Mouse (Mus musculus) stomach, embryonic 15.5 days (tissue): ENCODE measurements around the gene Polg. TPM values are rescaled to one million over a fixed set of nuclear protein-coding genes. Genes with fewer than 3 reads are reported as not detected.
A peak's percentile ranks its signal among the peaks of the same experiment; 100 is the strongest.

Experiments
- ATAC-seq: fragments of 200-750 bp; cut with Nextera tagmentation; 2 replicates; pipeline ENCODE4 v1.8.0; 2017; ENCODE audit warnings: low read depth, moderate number of reproducible peaks, moderate TSS enrichment; ENCODE audit not compliant: insufficient read depth, low FRiP score
- H3K27ac ChIP-seq: fragments of 300-500 bp; sonication (generic); 2 replicates; pipeline ENCODE4 v1.5.1; 2015; ENCODE audit warnings: mild to moderate bottlenecking, inconsistent platforms
- H3K27me3 ChIP-seq: fragments of 300-500 bp; sonication (generic); replicated peaks from 2 replicates; pipeline ENCODE4 v1.6.1; 2015; ENCODE audit warnings: inconsistent platforms
- H3K36me3 ChIP-seq: fragments of 300-500 bp; sonication (generic); 2 replicates; pipeline ENCODE4 v1.6.1; 2015; ENCODE audit warnings: inconsistent platforms
- H3K4me1 ChIP-seq: fragments of 300-500 bp; sonication (generic); 2 replicates; pipeline ENCODE4 v1.6.1; 2015; ENCODE audit warnings: inconsistent platforms
- H3K4me2 ChIP-seq: fragments of 300-500 bp; sonication (generic); 2 replicates; pipeline ENCODE4 v1.6.1; 2015; ENCODE audit warnings: mild to moderate bottlenecking, inconsistent platforms
- H3K4me3 ChIP-seq: fragments of 300-500 bp; sonication (generic); replicated peaks from 2 replicates; pipeline ENCODE4 v1.5.1; 2015; ENCODE audit warnings: inconsistent platforms
- H3K9ac ChIP-seq: fragments of 300-500 bp; sonication (generic); 2 replicates; pipeline ENCODE4 v1.6.1; 2015; ENCODE audit warnings: inconsistent platforms
- H3K9me3 ChIP-seq: fragments of 300-500 bp; sonication (generic); 2 replicates; pipeline ENCODE4 v1.6.1; 2016; ENCODE audit warnings: inconsistent platforms
- WGBS: fragments of 180-500 bp; shearing (Covaris S2); methylation state at CpG from one replicate; pipeline ENCODE4 v1.1.7; 2015; 5-methylcytosine and 5-hydroxymethylcytosine counted together
- polyA plus RNA-seq: library from polyadenylated mRNA; unstranded; fragments of >200 nt; fragmentation: Nextera tagmentation; extraction: Ambion mirVana; gene quantifications from 2 replicates; pipeline ENCODE4 v1.2.1, GENCODE M21; 2015

Polg gene
- polyA plus RNA-seq, 1 experiment from 2014 or later, result 32.9 TPM

DNA sequence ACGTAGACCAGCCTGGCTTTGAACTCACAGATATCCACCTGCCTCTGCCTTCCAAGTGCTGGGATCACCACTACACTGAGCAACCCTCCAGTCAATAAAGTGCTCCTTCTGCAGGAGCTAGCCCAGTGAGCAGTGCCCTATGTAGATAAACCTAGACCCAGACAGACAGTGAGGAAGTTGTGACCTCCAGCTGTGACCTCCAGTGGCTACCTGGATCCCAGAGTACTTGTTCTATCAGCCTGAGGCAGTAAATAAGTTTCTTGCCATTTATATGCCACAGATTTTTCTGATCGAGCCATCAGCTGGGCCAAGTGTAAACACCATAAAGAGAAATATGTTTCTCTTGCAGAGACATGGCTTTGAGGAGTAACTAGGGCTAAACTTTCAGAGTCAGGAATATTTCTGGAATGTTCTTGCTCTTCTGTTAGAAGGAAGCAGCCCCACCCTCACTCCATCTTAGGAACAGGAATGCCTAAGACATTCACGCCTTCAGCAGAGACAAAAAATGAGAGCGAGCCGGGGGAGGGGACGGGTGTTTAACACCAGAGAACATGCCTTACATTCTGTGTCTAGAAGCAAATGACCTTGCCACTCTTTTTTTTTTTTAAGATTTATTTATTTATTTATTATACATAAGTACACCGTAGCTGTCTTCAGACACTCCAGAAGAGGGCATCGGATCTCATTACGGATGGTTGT, 7.5 kb upstream of the Polg start:
- Histone ChIP-seq H3K27ac (no peak overlapping the region), H3K4me1 (no peaks in the 10 kb centered on the region), H3K9me3 (no peaks in the 10 kb centered on the region), H3K36me3 (no peaks in the 10 kb centered on the region), H3K4me3 (no peak overlapping the region), H3K27me3 (no peaks in the 10 kb centered on the region), H3K4me2 (no peak overlapping the region), H3K9ac (no peak overlapping the region)
- no peak for ATAC-seq
- 83% methylated on average over 9 of the region's 9 CpGs for WGBS

GRCm38 (mm10) chr7:79472792-79473191, 6.6 kb upstream of the Polg start:
- Histone ChIP-seq H3K4me3 (no peak overlapping the region), H3K36me3 (no peaks in the 10 kb centered on the region), H3K9ac (no peak overlapping the region), H3K4me2 (no peak overlapping the region), H3K27ac (no peak overlapping the region), H3K4me1 (0 out of 2 replicates have a peak, but pooled peaks cover under 1% of the 10 kb centered on the region), H3K9me3 (no peaks in the 10 kb centered on the region), H3K27me3 (no peaks in the 10 kb centered on the region)
- WGBS, result 61% methylated on average over 2 of the region's 2 CpGs
- ATAC-seq, result no peak

- Histone ChIP-seq H3K4me3 (no peak overlapping the region), H3K27me3 (no peaks in the 10 kb centered on the region), H3K4me1 (0 out of 2 replicates have a peak, but pooled peaks cover 4% of the 10 kb centered on the region), H3K27ac (no peak overlapping the region), H3K9me3 (no peaks in the 10 kb centered on the region), H3K36me3 (no peaks in the 10 kb centered on the region), H3K4me2 (no peak overlapping the region), H3K9ac (no peak overlapping the region)
- no peak for ATAC-seq
- 61% methylated on average over 7 of the region's 7 CpGs for WGBS
Observed at GRCm38 (mm10) chr7:79471436-79471835, 5.3 kb upstream of the Polg start.

DNA sequence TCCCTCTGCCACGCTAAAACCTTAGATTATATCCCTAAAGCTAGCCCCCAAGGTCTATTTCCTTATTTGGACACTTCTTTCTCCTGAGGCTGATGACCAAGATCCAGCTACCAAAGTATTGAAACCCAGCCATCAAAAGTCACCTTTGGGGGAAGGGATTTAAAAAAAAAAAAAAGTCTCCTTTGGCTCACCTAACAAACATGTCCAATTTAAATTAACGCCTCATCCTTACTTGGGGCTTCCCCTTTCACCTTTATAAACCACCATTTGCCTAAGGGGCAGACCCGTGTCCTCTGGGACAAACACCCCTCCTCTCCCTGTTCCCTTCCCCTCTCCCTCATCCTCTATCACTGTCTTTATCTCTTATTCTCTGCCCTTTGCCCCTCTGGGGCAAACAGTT, 4.6 kb upstream of the Polg start:
- H3K27ac ChIP-seq, result no peak overlapping the region
- WGBS, result 35% methylated on average over 3 of the region's 3 CpGs

GRCm38 (mm10) chr7:79469766-79470165, 3.6 kb upstream of the Polg start:
- H3K4me3 ChIP-seq, result no peak overlapping the region
- H3K36me3 ChIP-seq, result no peaks in the 10 kb centered on the region
- H3K4me2 ChIP-seq, result no peak overlapping the region
- WGBS, result 52% methylated on average over 5 of the region's 5 CpGs
- H3K4me1 ChIP-seq, result peaks cover 8% of the 10 kb centered on the region
- H3K27ac ChIP-seq, result no peak overlapping the region
- H3K9ac ChIP-seq, result no peak overlapping the region
- no peaks in the 10 kb centered on the region for H3K27me3 ChIP-seq
- H3K9me3 ChIP-seq, result no peaks in the 10 kb centered on the region
- ATAC-seq, result no peak

More for the DNA sequence above, 4.6 kb upstream of the Polg start:
- Histone ChIP-seq H3K4me1 (0 out of 2 replicates have a peak, but pooled peaks cover 4% of the 10 kb centered on the region), H3K9ac (no peak overlapping the region), H3K27me3 (no peaks in the 10 kb centered on the region), H3K4me2 (no peak overlapping the region), H3K4me3 (no peak overlapping the region), H3K36me3 (no peaks in the 10 kb centered on the region), H3K9me3 (no peaks in the 10 kb centered on the region)
- ATAC-seq, result no peak

DNA sequence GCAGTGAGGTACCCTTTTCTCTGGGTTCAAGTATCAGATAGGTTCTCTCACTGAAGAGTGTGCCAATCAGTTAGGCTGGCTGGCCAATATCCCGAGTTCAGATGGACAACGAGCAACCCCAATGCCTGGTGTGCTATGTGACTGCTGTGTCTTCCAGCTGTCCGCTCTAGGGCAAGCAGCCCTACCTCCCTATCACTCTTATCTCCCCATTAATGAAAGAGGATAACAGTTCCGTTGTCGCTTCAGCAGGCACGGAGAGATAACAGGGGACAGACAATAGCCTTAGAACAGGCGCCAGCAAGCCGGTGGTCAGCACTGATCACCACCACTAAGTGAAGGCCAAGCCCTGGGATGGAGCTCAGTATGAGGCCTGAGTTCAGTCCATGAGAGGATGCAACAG, 2.8 kb upstream of the Polg start:
- no peak overlapping the region for H3K27ac ChIP-seq
- ATAC-seq, result no peak
- H3K4me1 ChIP-seq, result peaks cover 16% of the 10 kb centered on the region
- no peaks in the 10 kb centered on the region for H3K27me3 ChIP-seq
- no peak overlapping the region for H3K4me3 ChIP-seq
- H3K9me3 ChIP-seq, result no peaks in the 10 kb centered on the region
- H3K9ac ChIP-seq, result no peak overlapping the region
- WGBS, result 40% methylated on average over 8 of the region's 8 CpGs
- H3K36me3 ChIP-seq, result no peaks in the 10 kb centered on the region
- no peak overlapping the region for H3K4me2 ChIP-seq

DNA sequence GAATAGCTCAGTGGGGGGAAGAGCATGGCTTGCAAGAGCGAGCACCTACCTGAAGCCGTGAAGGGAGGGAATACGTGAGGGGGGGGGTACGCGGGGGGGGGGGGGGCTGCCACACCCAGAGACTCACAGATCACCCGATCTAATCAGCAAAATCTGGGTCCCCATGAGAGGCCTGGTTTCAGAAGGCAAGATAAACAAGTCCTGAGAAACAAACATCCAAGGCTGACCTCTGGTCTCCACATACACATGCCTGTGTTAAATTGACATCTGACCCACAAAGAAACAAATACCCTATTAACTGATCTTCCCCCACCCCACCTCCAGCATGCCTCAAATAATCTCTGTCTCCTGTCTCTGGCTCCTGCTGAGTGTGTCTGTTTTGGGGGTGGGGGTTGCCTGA, 1.8 kb upstream of the Polg start:
- H3K27ac ChIP-seq, result no peak overlapping the region
- no peaks in the 10 kb centered on the region for H3K27me3 ChIP-seq
- WGBS, result 20% methylated on average over 1 of the region's 6 CpGs
- peak overlapping the region; percentile 18; the same call in 1 of the 2 replicates for H3K4me3 ChIP-seq
- H3K4me1 ChIP-seq, result peaks cover 23% of the 10 kb centered on the region
- no peaks in the 10 kb centered on the region for H3K36me3 ChIP-seq
- peak overlapping the region; percentile 95 for H3K4me2 ChIP-seq
- no peak overlapping the region for H3K9ac ChIP-seq
- no peak for ATAC-seq
- H3K9me3 ChIP-seq, result no peaks in the 10 kb centered on the region

GRCm38 (mm10) chr7:79465461-79466044, 609 bp downstream of the Polg start:
- Histone ChIP-seq H3K4me3 (peak overlapping the region; percentile 62), H3K36me3 (peaks cover 18% of the 10 kb centered on the region), H3K4me1 (peaks cover 23% of the 10 kb centered on the region), H3K27ac (peak overlapping the region; percentile 86), H3K27me3 (no peaks in the 10 kb centered on the region), H3K9ac (peak overlapping the region; percentile 54), H3K4me2 (peak overlapping the region; percentile 95), H3K9me3 (no peaks in the 10 kb centered on the region)
- WGBS, result under 1% methylated on average over 47 of the region's 47 CpGs
- ATAC-seq, result peak; percentile 33; the same call in 1 of the 2 replicates

DNA sequence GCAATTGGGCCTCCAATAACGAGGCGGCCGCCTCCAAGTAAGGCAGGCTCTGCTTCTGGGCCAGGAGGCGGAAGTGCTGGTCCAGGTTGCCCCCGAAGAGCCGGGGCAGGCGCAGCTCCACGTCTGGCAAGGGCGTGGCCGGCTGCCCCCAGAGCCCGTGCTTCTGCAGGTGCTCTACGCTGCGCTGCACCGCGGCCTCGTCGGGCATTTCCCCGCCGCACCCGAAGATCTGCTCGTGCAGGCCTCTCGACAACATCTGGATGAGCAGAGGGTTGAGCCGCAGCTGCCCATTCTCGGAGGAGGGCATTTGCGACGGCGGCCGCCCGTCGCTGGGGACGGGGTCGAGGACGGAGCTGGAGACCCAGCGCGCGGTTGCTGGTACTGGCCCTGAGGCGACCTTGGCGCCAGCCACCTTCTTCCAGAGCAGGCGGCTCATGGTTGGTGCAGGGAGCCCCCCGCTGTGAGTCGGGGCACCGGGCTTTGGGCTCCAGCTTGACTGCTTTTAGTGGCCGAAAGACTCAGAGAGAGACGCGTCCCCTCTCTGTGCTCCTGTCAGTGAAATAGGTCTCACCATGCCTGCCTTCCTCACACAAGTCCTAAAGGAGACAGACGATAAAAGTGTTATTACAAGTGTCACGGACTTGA, 1.3 kb downstream of the Polg start:
- peak overlapping the region; percentile 54 for H3K9ac ChIP-seq

GRCm38 (mm10) chr7:79463376-79464077, 2.6 kb downstream of the Polg start:
- Histone ChIP-seq H3K4me1 (peaks cover 23% of the 10 kb centered on the region), H3K9me3 (no peaks in the 10 kb centered on the region), H3K27ac (no peak overlapping the region), H3K36me3 (peaks cover 37% of the 10 kb centered on the region), H3K4me2 (no peak overlapping the region), H3K9ac (no peak overlapping the region), H3K27me3 (no peaks in the 10 kb centered on the region), H3K4me3 (no peak overlapping the region)
- ATAC-seq, result no peak
- 81% methylated on average over 11 of the region's 11 CpGs for WGBS

More for the DNA sequence above, 1.3 kb downstream of the Polg start:
- WGBS, result 7% methylated on average over 47 of the region's 47 CpGs
- Histone ChIP-seq H3K27me3 (no peaks in the 10 kb centered on the region), H3K36me3 (peaks cover 24% of the 10 kb centered on the region), H3K9me3 (no peaks in the 10 kb centered on the region), H3K4me1 (peaks cover 23% of the 10 kb centered on the region), H3K4me2 (peak overlapping the region; percentile 95), H3K27ac (no peak overlapping the region), H3K4me3 (peak overlapping the region; percentile 62)
- ATAC-seq, result no peak

GRCm38 (mm10) chr7:79461721-79462120, 4.4 kb downstream of the Polg start:
- Histone ChIP-seq H3K27me3 (no peaks in the 10 kb centered on the region), H3K9ac (no peak overlapping the region), H3K9me3 (no peaks in the 10 kb centered on the region), H3K4me3 (no peak overlapping the region), H3K27ac (no peak overlapping the region), H3K4me2 (no peak overlapping the region), H3K4me1 (peaks cover 18% of the 10 kb centered on the region), H3K36me3 (peaks cover 54% of the 10 kb centered on the region)
- ATAC-seq, result no peak
- 90% methylated on average over 10 of the region's 10 CpGs for WGBS
